Mouse (Mus musculus): ENCODE data around the gene Kcnn1.

GRCm38 (mm10) chr8:70841147-70842072, 21.6 kb downstream of the Kcnn1 start:
- TF ChIP-seq CTCF (IDR thresholded peaks at IDR 0.05; ENCODE audit: low read depth, low read length), result peak; percentile 95
- TF ChIP-seq POLR2A (IDR thresholded peaks at IDR 0.05; ENCODE audit: extremely low read depth, insufficient read depth, low read length), result no peak
